Mouse (Mus musculus) activated CD4-positive, CD25-positive, alpha-beta regulatory T cell, adult 4 months (primary cell): ENCODE measurements around the gene Gm17654. TPM values are rescaled to one million over a fixed set of nuclear protein-coding genes. Genes with fewer than 3 reads are reported as not detected.
"Not testable (repeated sequence)": the region's sequence is repeated elsewhere in the genome, so short reads cannot be mapped to it uniquely, and the experiment has no call there.

Source experiments
- ATAC-seq: one replicate; pipeline ENCODE4 v1.8.0; 2017
- polyA plus RNA-seq, 2 experiments: library from polyadenylated mRNA; unstranded; fragments of 100-300 nt; shearing (Covaris generic); gene quantifications; one replicate each; pipeline ENCODE4 v1.2.1; 2017

The Gm17654 gene
- polyA plus RNA-seq, result not detected

DNA sequence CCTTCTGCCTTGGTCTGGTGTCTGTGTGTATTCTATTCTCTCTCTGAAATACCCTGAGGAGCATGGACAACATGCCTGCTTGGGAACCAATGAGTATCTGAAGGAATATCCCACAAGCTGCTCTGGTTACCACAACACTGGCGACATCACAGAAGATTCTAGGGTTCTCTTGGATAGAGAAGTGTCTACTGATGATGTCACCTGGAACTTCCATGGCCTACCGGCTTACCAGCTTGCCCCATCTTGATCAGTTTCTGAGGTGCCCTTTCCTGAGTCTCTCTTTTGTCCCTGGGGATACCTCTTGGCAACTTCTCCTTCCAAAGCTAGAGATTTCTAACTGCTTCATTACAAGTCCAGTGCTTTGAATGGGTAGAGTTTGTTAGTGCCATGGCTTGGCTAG is at the start of gene Gm17654:
Gene Gm17654 (minus strand): TSS at position 101 of the 400 bp plus-strand sequence.
- not testable (repeated sequence) for ATAC-seq

GRCm38 (mm10) chr14:43607913-43608312 is 29.0 kb upstream of the Gm17654 start, which contains the start of gene Gm10375:
Gm10375 (minus strand) TSS chr14:43608013.
- not testable (repeated sequence) for ATAC-seq

DNA sequence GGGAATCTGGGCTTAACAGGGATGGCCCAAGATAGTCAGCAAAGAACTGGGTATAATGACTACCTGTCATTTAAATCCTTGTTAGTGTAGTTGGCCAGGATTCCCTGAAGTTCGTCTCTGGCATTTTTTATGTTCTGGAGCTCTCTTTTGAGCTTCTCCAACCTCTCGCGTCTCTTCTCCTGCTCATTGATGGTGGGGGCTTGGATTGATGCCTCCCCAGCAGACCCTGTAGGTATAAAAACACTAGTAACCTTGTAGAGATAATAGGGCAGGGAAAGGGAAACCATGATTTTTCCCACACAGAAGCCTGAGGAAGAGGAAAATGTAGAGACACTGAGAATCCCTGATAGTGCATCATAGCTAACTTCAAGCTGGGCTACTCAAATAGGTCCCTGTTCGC is 977 bp downstream of the Gm17654 start:
- not testable (repeated sequence) for ATAC-seq

GRCm38 (mm10) chr14:43552271-43552670 is 26.7 kb downstream of the Gm17654 start:
- ATAC-seq, result not testable (repeated sequence)

DNA sequence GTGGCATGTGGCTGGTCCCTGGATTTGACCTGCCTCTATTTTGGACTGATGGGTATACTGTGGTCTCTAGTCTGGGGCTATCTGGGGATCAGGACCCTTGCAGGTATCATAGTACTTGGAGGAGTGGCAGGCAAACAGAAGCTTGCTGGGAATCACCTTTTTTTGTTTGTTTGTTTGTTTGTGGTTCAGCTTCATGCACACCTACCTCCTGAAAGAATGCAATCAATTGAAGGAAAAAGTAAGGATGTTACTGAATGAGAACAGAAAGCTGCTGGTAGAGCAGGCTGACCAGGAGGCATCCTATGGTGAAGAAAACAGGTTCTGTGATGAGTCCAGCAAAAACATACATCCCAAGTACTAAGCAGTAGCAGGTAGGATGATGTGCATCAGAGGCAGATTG is 32.7 kb downstream of the Gm17654 start:
- not testable (repeated sequence) for ATAC-seq

DNA sequence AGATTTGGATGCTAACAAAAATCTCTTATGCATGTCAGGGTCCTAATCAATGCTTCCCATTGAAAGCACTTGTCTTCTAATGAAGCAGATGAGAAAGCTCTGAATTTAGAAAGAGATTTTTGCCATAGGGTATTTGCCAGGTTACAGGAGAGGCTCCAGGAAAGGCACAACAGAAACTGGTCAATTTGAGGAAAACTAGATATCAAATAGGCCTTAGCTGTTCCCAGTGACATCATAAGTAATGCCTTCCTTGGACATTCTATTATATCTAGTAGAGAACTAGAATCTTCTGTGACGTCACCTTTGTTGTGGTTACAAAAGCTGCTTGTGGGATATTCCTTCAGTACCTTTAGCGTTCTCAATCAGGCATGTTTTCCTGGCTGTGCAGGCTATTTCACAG is 35.7 kb downstream of the Gm17654 start, which contains the start of gene Gm5799:
Gene Gm5799 (plus strand): TSS at position 301 of the 400 bp plus-strand sequence.
- ATAC-seq, result not testable (repeated sequence)

DNA sequence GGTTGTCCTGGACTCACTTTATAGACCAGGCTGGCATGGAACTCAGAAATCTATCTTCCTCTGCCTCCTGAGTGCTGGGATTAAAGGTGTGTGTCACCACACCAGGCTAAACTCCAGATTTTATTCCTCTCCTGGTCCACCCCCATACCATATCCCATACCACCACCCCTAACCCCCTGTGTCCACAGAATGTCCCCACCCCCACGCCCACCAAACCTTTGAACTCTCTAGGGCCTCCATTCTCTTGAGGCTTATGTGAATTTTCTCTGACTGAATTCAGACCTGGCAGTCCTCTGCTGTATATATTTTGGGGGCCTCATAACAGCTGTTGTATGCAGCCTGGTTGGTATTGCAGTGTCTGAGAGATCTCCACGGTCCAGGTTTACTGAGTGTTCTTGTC is 40.8 kb downstream of the Gm17654 start:
- ATAC-seq, result not testable (repeated sequence)

DNA sequence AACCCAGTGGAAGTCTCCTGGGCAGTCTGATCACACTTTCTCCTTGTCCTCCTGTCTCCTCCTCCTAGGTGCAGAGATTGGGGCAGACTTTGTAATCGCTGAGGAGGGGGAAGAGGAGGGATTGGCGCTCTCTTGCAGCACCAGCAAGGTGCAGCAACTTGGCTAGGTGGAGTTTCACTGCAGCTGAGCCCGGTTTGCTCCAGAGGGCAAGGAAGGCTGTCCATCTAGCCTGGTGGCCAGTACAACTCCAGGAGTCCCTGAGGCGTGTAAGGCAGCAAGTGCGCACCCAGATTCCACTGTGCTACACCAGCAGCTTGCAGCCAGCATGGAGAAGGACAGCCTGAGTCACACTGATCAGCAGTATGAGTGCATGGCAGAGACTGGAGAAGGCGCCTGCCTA is 46.6 kb downstream of the Gm17654 start:
- not testable (repeated sequence) for ATAC-seq

DNA sequence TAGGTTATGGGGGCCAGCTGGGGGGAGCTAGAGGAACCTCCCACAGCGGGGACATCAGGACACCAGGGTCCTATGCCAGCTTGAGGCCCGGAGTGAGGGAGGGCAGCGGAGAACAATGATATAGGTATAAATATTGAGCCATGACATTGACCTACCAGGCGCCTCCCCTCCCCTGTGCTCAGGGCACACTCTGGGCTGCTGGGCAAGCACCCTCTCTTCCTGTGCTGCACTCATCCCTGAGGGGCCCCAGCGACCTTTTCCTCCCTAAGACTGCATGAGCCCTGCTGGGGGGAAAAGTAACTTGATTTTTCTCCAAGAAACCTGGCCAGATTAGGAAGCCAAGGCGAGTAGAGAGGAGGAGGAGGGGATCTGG is 46.9 kb downstream of the Gm17654 start:
- not testable (repeated sequence) for ATAC-seq

DNA sequence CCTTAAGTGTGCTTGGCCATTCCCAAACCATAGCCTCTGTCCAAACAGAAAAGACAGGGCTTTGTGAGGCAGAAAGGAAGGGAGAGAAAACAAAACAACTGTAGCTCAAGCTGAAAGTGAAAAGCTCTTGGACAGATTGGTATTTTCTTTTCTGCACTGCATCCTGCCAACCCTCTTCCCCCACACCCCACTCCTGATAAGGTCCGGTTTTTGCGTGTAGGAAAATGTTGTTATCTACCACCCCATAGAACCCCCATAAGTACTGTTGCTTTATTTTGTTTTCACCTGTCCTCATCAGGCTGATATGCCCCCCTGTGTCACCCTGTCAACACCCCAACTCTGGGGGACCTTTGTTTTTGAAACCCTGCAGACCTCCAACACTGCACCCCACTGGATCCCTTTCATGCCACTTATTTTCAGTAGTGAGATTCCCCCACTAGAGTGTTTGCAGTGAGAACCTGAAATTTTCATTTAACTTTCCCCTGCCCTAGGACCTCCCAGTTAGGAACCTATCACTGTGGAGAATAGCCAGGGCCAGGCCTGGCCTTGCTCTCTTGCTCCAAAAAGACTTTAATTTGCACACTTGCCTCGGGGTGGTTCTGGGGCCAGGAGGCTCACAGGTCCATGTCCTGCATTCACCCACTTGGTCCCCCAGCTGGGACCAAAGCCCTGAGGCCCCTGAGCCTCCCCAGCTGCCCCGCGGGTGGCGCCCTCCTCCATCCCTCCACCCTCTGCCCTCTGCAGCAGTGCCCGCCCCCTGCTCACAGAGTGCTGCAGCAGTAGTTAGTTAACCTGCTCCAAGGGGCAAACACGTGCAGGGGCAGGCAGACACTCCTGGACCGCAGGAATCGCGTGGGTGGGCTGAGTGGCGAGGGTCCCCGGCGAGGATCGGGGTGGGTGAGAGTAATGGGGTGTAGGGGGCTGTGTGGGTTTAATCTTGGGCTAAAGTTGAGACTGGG is 47.6 kb downstream of the Gm17654 start:
- not testable (repeated sequence) for ATAC-seq

Other genes starting within 250 kb of the Gm17654 start
- gene 1700001F09Rik, start 231.3 kb downstream of the Gm17654 start, polyA plus RNA-seq, result not detected
- not detected for gene Gm8138, start 162.8 kb downstream of the Gm17654 start, polyA plus RNA-seq
- not detected for gene Gm5799, start 35.6 kb downstream of the Gm17654 start, polyA plus RNA-seq
- not detected for gene Gm10375, start 28.9 kb upstream of the Gm17654 start, polyA plus RNA-seq
- not detected for gene Gm8165, start 98.1 kb upstream of the Gm17654 start, polyA plus RNA-seq
- gene Gm7324, start 118.7 kb upstream of the Gm17654 start, polyA plus RNA-seq, result 1 to 10 TPM in 1 of 2 experiments, under 1 TPM in 1; 0.52 to 2.3 TPM
- not detected for gene Gm16506, start 148.3 kb upstream of the Gm17654 start, polyA plus RNA-seq
- gene Gm6526, start 168.7 kb upstream of the Gm17654 start, polyA plus RNA-seq, result not detected
- not detected for gene Gm8180, start 205.6 kb upstream of the Gm17654 start, polyA plus RNA-seq